Mouse (Mus musculus) bone marrow macrophage, adult 2 months (primary cell): Measurements from ENCODE around the gene Stard8.

Experiments
- CTCF ChIP-seq: IDR thresholded peaks from 2 replicates; pipeline ENCODE4 v1.5.1; 2012; ENCODE audit warnings: low read depth, mild to moderate bottlenecking, low read length, moderate library complexity
- POLR2A ChIP-seq: IDR thresholded peaks from 2 replicates; pipeline ENCODE4 v1.6.1; 2012; ENCODE audit warnings: mild to moderate bottlenecking, low read depth, low read length, borderline replicate concordance

GRCm38 (mm10) chrX:99016987-99017386 is 13.9 kb downstream of the Stard8 start:
- TF ChIP-seq CTCF (no peak), POLR2A (no peak)
